12 mouse cellular contexts compared by ENCODE assay signal in genomic region chr11:92774780-92775179, GRCm38 (mm10).
DNase-seq lines count a peak whose midpoint lies in the region; ATAC-seq and TF ChIP-seq lines count a peak whose summit lies in the region.
"Had no signal": no experiment of that assay in that cellular context is flagged by ENCODE, and none has a peak within 500 bp of the region (broad histone marks: within the 10 kb centered on the region; RNA-seq: fewer than 3 reads in every experiment).

No protein-coding gene starts in this region.

- no peaks in the 10 kb centered on the region for H3K36me3 ChIP-seq in liver, postnatal 0 days (replicated peaks; ENCODE audit: insufficient read depth, low read length)
- H3K36me3 ChIP-seq in hindbrain, postnatal 0 days (ENCODE audit: insufficient read depth, low read length): no peaks in the 10 kb centered on the region
- H3K36me3 ChIP-seq: liver, embryonic 15.5 days; neural tube, embryonic 13.5 days had no signal

- peak; percentile 35 to 40 for DNase-seq in cerebellum, postnatal 14 days
- DNase-seq in cerebellum, adult 2 months: no peak
- peak; percentile 3 for DNase-seq in liver
- DNase-seq in liver, postnatal 0 days: no peak
- peak; percentile 3 for DNase-seq in adipocyte (ENCODE audit: low spot score)
- DNase-seq in hindbrain, postnatal 0 days (ENCODE audit: low spot score): peak; percentile 35
- DNase-seq in gastrocnemius, postnatal 36 days: no peak
- DNase-seq in thymus, postnatal 36 days: no peak
- DNase-seq: B cell, adult 2 months; heart, postnatal 36 days had no signal

- no peaks in the 10 kb centered on the region for H3K4me1 ChIP-seq in cerebellum, adult 2 months (ENCODE audit: control insufficient read depth, insufficient read depth, low read length)
- no peaks in the 10 kb centered on the region for H3K4me1 ChIP-seq in liver, postnatal 0 days (ENCODE audit: insufficient read depth)
- H3K4me1 ChIP-seq in hindbrain, postnatal 0 days (ENCODE audit: insufficient read depth, low read length): no peaks in the 10 kb centered on the region
- H3K4me1 ChIP-seq: liver, embryonic 15.5 days had no signal

- no peaks in the 10 kb centered on the region for H3K27me3 ChIP-seq in cerebellum, adult 2 months (ENCODE audit: control insufficient read depth, insufficient read depth, low read length)
- H3K27me3 ChIP-seq in liver, postnatal 0 days (ENCODE audit: insufficient read depth, low read length): no peaks in the 10 kb centered on the region
- no peaks in the 10 kb centered on the region for H3K27me3 ChIP-seq in hindbrain, postnatal 0 days (ENCODE audit: insufficient read depth, low read length)
- H3K27me3 ChIP-seq: liver, embryonic 15.5 days; neural tube, embryonic 13.5 days had no signal

- no peaks in the 10 kb centered on the region for H3K9me3 ChIP-seq in liver, postnatal 0 days (ENCODE audit: low read length)
- H3K9me3 ChIP-seq in hindbrain, postnatal 0 days (ENCODE audit: low read length): no peaks in the 10 kb centered on the region
- H3K9me3 ChIP-seq: liver, embryonic 15.5 days; neural tube, embryonic 13.5 days had no signal

- TF ChIP-seq POLR2A in cerebellum, adult 2 months (IDR thresholded peaks at IDR 0.05; ENCODE audit: borderline replicate concordance, insufficient read depth, low read length): no peak

- no peak for ATAC-seq in liver, postnatal 0 days
- ATAC-seq in hindbrain, postnatal 0 days: no peak

- H3K4me3 ChIP-seq in cerebellum, adult 2 months (replicated peaks; ENCODE audit: insufficient read depth, low read depth, low read length): no peak overlapping the region
- H3K4me3 ChIP-seq in liver, postnatal 0 days (ENCODE audit: low read depth, low read length): no peak overlapping the region
- no peak overlapping the region for H3K4me3 ChIP-seq in hindbrain, postnatal 0 days (ENCODE audit: low read length)
- H3K4me3 ChIP-seq: liver, embryonic 15.5 days; neural tube, embryonic 13.5 days had no signal

- no peak overlapping the region for H3K9ac ChIP-seq in liver, postnatal 0 days (replicated peaks)
- no peak overlapping the region for H3K9ac ChIP-seq in hindbrain, postnatal 0 days (replicated peaks; ENCODE audit: low read length)
- H3K9ac ChIP-seq: liver, embryonic 15.5 days; neural tube, embryonic 13.5 days had no signal

- H3K27ac ChIP-seq in cerebellum, adult 2 months (ENCODE audit: insufficient read depth, low read length): no peak overlapping the region
- no peak overlapping the region for H3K27ac ChIP-seq in liver, postnatal 0 days (ENCODE audit: low read depth)
- no peak overlapping the region for H3K27ac ChIP-seq in hindbrain, postnatal 0 days
- H3K27ac ChIP-seq: liver, embryonic 15.5 days; neural tube, embryonic 13.5 days had no signal

- no peak for TF ChIP-seq EP300 in liver, postnatal 0 days (IDR thresholded peaks at IDR 0.05; ENCODE audit: low read depth)

- intact Hi-C loops in gastrocnemius, postnatal 36 days (cut with DNase I): no loop called here

- no peak overlapping the region for H3K4me2 ChIP-seq in liver, postnatal 0 days (ENCODE audit: low read depth, low read length)
- H3K4me2 ChIP-seq in hindbrain, postnatal 0 days (ENCODE audit: low read depth, low read length): no peak overlapping the region
- H3K4me2 ChIP-seq: liver, embryonic 15.5 days; neural tube, embryonic 13.5 days had no signal

- no peak for TF ChIP-seq CTCF in cerebellum, adult 2 months (IDR thresholded peaks at IDR 0.05; ENCODE audit: borderline replicate concordance, insufficient read depth, low read depth, low read length)
- no peak for TF ChIP-seq CTCF in liver, postnatal 0 days (IDR thresholded peaks at IDR 0.05; ENCODE audit: low read depth)
- TF ChIP-seq CTCF in hindbrain, postnatal 0 days (IDR thresholded peaks at IDR 0.05; ENCODE audit: low read depth): peak; percentile 59

- 41% methylated on average over 3 of the region's 3 CpGs for WGBS in cerebellum, adult 2 months
- 23% methylated on average over 3 of the region's 3 CpGs for WGBS in liver, postnatal 0 days (ENCODE audit: insufficient replicate concordance)
- 27% methylated on average over 3 of the region's 3 CpGs for WGBS in hindbrain, postnatal 0 days

Comparison
In these comparisons a context has a peak if more than half of its experiments do, and no peak if none do; other contexts are left out.
1. DNase-seq: peak in cerebellum, postnatal 14 days (2 of 2), liver (single experiment), adipocyte (single experiment) and hindbrain, postnatal 0 days (single experiment); none in cerebellum, adult 2 months (0 of 2), liver, postnatal 0 days (single experiment), gastrocnemius, postnatal 36 days (0 of 2) and thymus, postnatal 36 days (0 of 2).